9 mouse cellular contexts compared by ENCODE assay signal in the genomic region with DNA sequence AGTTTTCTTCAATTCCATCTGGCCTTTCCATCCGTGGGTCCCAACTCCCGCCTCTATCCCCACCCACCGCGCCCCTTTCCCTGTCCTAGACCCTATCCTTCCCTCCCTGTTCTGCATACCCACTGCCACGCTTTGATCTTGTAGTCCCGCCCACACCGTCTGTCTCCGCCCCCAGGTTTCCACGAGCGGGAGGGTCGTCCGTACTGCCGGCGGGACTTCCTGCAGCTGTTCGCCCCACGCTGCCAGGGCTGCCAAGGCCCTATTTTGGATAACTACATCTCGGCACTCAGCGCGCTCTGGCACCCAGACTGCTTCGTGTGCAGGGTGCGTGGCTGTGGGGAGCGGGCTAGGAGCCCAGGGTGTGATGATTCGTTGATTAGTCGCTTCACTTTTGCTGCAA. TPM values are rescaled to one million over a fixed set of nuclear protein-coding genes. Genes with fewer than 3 reads are reported as not detected.
DNase-seq lines count a peak whose midpoint lies in the region; ATAC-seq and TF ChIP-seq lines count a peak whose summit lies in the region.
"Had no signal": no experiment of that assay in that cellular context is flagged by ENCODE, and none has a peak within 500 bp of the region (broad histone marks: within the 10 kb centered on the region; RNA-seq: fewer than 3 reads in every experiment).

No protein-coding gene starts in this region.

- WGBS in forebrain, embryonic 16.5 days = 5% methylated on average over 24 of the region's 24 CpGs

- TF ChIP-seq POLR2A in ES-Bruce4 (IDR thresholded peaks at IDR 0.05; ENCODE audit: insufficient read depth, low read length) = no peak

- H3K9ac ChIP-seq in ES-Bruce4 (ENCODE audit: low read depth, poor library complexity, severe bottlenecking) = no peak overlapping the region
- peak overlapping the region; percentile 55 for H3K9ac ChIP-seq in forebrain, embryonic 16.5 days (replicated peaks; ENCODE audit: low read depth, low read length)

- peak overlapping the region; percentile 68 for H3K4me2 ChIP-seq in forebrain, embryonic 16.5 days (ENCODE audit: low read length)
- H3K4me2 ChIP-seq: heart, embryonic 13.5 days had no signal

- ATAC-seq in forebrain, embryonic 16.5 days = peak; percentile 91

- no peak overlapping the region for H3K27ac ChIP-seq in ES-Bruce4 (ENCODE audit: insufficient read depth, low read length)
- H3K27ac ChIP-seq in forebrain, embryonic 16.5 days (ENCODE audit: low read length) = peak overlapping the region; percentile 19; the same call in 1 of the 2 replicates
- H3K27ac ChIP-seq: heart, embryonic 13.5 days had no signal

- no peak for TF ChIP-seq CTCF in ES-Bruce4 (IDR thresholded peaks at IDR 0.05; ENCODE audit: low read depth, low read length)

- DNase-seq in cerebellum, adult 9-11 months = peak; percentile 35
- DNase-seq in cerebellum, adult 18-20 months = no peak
- peak; percentile 87 for DNase-seq in layer of hippocampus, adult 9-11 months
- DNase-seq in lung, postnatal 4 days = peak; percentile 51 to 63
- peak; percentile 56 for DNase-seq in right cerebral cortex, postnatal 4 days
- no peak for DNase-seq in spleen, postnatal 36 days (ENCODE audit: low spot score in 2 of 2)

- no peaks in the 10 kb centered on the region for H3K4me1 ChIP-seq in ES-Bruce4 (ENCODE audit: control insufficient read depth, insufficient read depth, low read length)
- peaks cover 14% of the 10 kb centered on the region for H3K4me1 ChIP-seq in forebrain, embryonic 16.5 days (replicated peaks; ENCODE audit: control insufficient read depth, insufficient read depth, low read length)

- H3K4me3 ChIP-seq in ES-Bruce4 (ENCODE audit: low read depth, low read length) = peak overlapping the region; percentile 45
- H3K4me3 ChIP-seq in forebrain, embryonic 16.5 days (replicated peaks; ENCODE audit: low read length) = peak overlapping the region; percentile 44
- H3K4me3 ChIP-seq: heart, embryonic 13.5 days had no signal

- no peaks in the 10 kb centered on the region; the same call in 1 of the 2 replicates for H3K27me3 ChIP-seq in ES-Bruce4 (ENCODE audit: control insufficient read depth, insufficient read depth, low read length, poor library complexity, severe bottlenecking)
- H3K27me3 ChIP-seq in forebrain, embryonic 16.5 days (replicated peaks; ENCODE audit: control insufficient read depth, insufficient read depth, low read length) = no peaks in the 10 kb centered on the region
- H3K27me3 ChIP-seq: heart, embryonic 13.5 days had no signal

- H3K36me3 ChIP-seq in ES-Bruce4 (ENCODE audit: control insufficient read depth, insufficient read depth, low read length, poor library complexity, severe bottlenecking) = no peaks in the 10 kb centered on the region
- H3K36me3 ChIP-seq in forebrain, embryonic 16.5 days (ENCODE audit: control insufficient read depth, insufficient read depth) = no peaks in the 10 kb centered on the region

- no peak for TF ChIP-seq EP300 in ES-Bruce4 (IDR thresholded peaks at IDR 0.05; ENCODE audit: insufficient read depth, low read depth, low read length)

- no peaks in the 10 kb centered on the region for H3K9me3 ChIP-seq in ES-Bruce4 (replicated peaks; ENCODE audit: control insufficient read depth, insufficient read depth, low read length, poor library complexity, severe bottlenecking)
- H3K9me3 ChIP-seq in forebrain, embryonic 16.5 days (ENCODE audit: control insufficient read depth, low read length) = no peaks in the 10 kb centered on the region
- H3K9me3 ChIP-seq: heart, embryonic 13.5 days had no signal

RNA-seq across cellular contexts. Expression of a gene that starts 6.0 kb away (rescaled TPM):
- polyA plus RNA-seq in ES-Bruce4 (2011; ENCODE audit: insufficient read depth, insufficient read length, low read depth, missing spikeins) = 6.0 and 9.2 TPM in 2 replicates
- 15.0 and 16.8 TPM in 2 replicates for polyA plus RNA-seq in forebrain, embryonic 16.5 days (2015; fragmentation: Nextera tagmentation; extraction: Ambion mirVana)

RNA-seq across cellular contexts. Expression of a gene that starts 12.8 kb away (rescaled TPM):
- polyA plus RNA-seq in ES-Bruce4 (2011; ENCODE audit: insufficient read depth, insufficient read length, low read depth, missing spikeins) = not detected in 2 replicates
- polyA plus RNA-seq in forebrain, embryonic 16.5 days (2015; fragmentation: Nextera tagmentation; extraction: Ambion mirVana) = not detected in 2 replicates
- polyA plus RNA-seq: heart, embryonic 13.5 days had no signal

RNA-seq across cellular contexts. Expression of a gene that starts 14.8 kb away (rescaled TPM):
- 1.3 and 1.5 TPM in 2 replicates for polyA plus RNA-seq in ES-Bruce4 (2011; ENCODE audit: insufficient read depth, insufficient read length, low read depth, missing spikeins)
- 9.1 and 9.9 TPM in 2 replicates for polyA plus RNA-seq in forebrain, embryonic 16.5 days (2015; fragmentation: Nextera tagmentation; extraction: Ambion mirVana)

RNA-seq across cellular contexts. Expression of a gene that starts 15.5 kb away (rescaled TPM):
- 3.0 and 3.4 TPM in 2 replicates for polyA plus RNA-seq in ES-Bruce4 (2011; ENCODE audit: insufficient read depth, insufficient read length, low read depth, missing spikeins)
- polyA plus RNA-seq in forebrain, embryonic 16.5 days (2015; fragmentation: Nextera tagmentation; extraction: Ambion mirVana) = 10.4 and 11.2 TPM in 2 replicates

RNA-seq across cellular contexts. Expression of a gene that starts 45.4 kb away (rescaled TPM):
- polyA plus RNA-seq in ES-Bruce4 (2011; ENCODE audit: insufficient read depth, insufficient read length, low read depth, missing spikeins) = 7.5 and 9.3 TPM in 2 replicates
- polyA plus RNA-seq in forebrain, embryonic 16.5 days (2015; fragmentation: Nextera tagmentation; extraction: Ambion mirVana) = 12.5 and 16.4 TPM in 2 replicates

Comparison
In these comparisons a context has a peak if more than half of its experiments do, and no peak if none do; other contexts are left out.
1. DNase-seq: peak in cerebellum, adult 9-11 months (single experiment), layer of hippocampus, adult 9-11 months (single experiment), lung, postnatal 4 days (2 of 2) and right cerebral cortex, postnatal 4 days (single experiment); none in cerebellum, adult 18-20 months (0 of 2) and spleen, postnatal 36 days (0 of 2).